Mouse (Mus musculus): ENCODE measurements around the gene Osbpl11.

DNA sequence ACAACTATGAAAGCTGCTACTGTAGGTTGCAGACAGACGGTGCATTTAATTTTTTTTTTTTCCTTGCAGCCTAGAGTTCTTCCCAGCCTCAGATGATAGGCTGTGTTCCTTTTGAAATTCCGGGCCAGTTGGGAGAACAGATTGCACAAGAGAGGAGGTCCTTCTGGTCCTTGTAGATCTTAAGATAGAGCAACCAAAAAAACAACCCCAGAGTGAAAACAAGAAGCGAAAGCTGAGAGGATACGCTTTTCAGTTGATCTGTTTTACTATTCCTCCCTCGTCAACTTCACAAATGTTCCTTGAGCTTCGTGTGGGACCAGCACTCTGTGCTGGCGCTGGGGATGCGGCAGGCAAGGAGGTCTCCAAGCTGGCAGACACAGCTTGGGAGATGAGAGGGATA is 33.3 kb upstream of the Osbpl11 start:
- TF ChIP-seq CTCF (IDR thresholded peaks at IDR 0.05; ENCODE audit: control insufficient read depth, insufficient read depth, insufficient read length), result no peak
- TF ChIP-seq USF1 (IDR thresholded peaks at IDR 0.05; ENCODE audit: low read depth), result no peak

Measured in C2C12 (cell line).